Mouse (Mus musculus): ENCODE measurements at regions not wholly inside any gene's neighbourhood (a gene's known extent, or its start where the extent isn't known, plus 50 kb on each side); places are given as distances from the start of the nearest gene placed in this dataset.

- no peaks in the 10 kb centered on the region for H3K36me3 ChIP-seq
- no peaks in the 10 kb centered on the region for H3K4me1 ChIP-seq
- WGBS = 57% methylated on average over 3 of the region's 3 CpGs
- H3K9me3 ChIP-seq = no peaks in the 10 kb centered on the region
- H3K4me3 ChIP-seq = no peak overlapping the region
- no peak for DNase-seq (ENCODE audit: low spot score)
- H3K27ac ChIP-seq = no peak overlapping the region
- no peaks in the 10 kb centered on the region for H3K27me3 ChIP-seq (ENCODE audit: insufficient read depth, poor library complexity, severe bottlenecking)
Measured at GRCm38 (mm10) chr9:84673327-84673726, 639.2 kb upstream of the Gm11114 start.

GRCm38 (mm10) chr9:84678416-84678815 lies 634.2 kb upstream of the Gm11114 start:
- Histone ChIP-seq H3K4me1 (no peaks in the 10 kb centered on the region), H3K36me3 (no peaks in the 10 kb centered on the region)
- WGBS = 88% methylated on average over 1 of the region's 1 CpGs

GRCm38 (mm10) chr9:84718615-84719191 lies 593.9 kb upstream of the Gm11114 start:
- H3K4me3 ChIP-seq = no peak overlapping the region
- 65% methylated on average over 3 of the region's 3 CpGs for WGBS
- no peaks in the 10 kb centered on the region for H3K4me1 ChIP-seq
- H3K27me3 ChIP-seq (ENCODE audit: insufficient read depth, poor library complexity, severe bottlenecking) = no peaks in the 10 kb centered on the region
- H3K36me3 ChIP-seq = no peaks in the 10 kb centered on the region
- no peak overlapping the region for H3K27ac ChIP-seq
- H3K9me3 ChIP-seq = no peaks in the 10 kb centered on the region
- DNase-seq (ENCODE audit: low spot score) = no peak

More at GRCm38 (mm10) chr9:84678416-84678815, 634.2 kb upstream of the Gm11114 start:
- Histone ChIP-seq H3K27ac (no peak overlapping the region), H3K4me3 (no peak overlapping the region), H3K27me3 (ENCODE audit: insufficient read depth, poor library complexity, severe bottlenecking) (no peaks in the 10 kb centered on the region), H3K9me3 (no peaks in the 10 kb centered on the region)
- DNase-seq (ENCODE audit: low spot score) = no peak

DNA sequence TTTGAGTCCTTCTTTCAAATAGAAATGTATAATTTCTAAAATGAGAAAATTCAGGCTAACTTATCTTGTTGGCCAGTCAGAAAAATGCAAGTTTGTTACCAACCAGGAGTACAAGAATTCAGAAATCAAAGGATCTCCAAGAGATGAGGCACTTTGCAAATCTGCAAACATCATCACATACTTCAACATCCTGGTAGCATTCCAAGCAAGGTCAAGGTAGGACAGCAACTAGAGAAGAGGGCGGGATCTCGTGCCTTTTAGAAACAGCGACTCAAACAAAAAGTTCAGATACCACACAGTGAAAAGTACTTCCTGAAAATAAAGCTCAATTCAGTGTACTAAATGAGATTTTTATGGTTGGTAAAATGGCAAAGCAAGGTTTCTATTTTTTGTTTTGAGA lies 593.2 kb upstream of the Gm11114 start:
- no peak for DNase-seq (ENCODE audit: low spot score)
- Histone ChIP-seq H3K27me3 (ENCODE audit: insufficient read depth, poor library complexity, severe bottlenecking) (no peaks in the 10 kb centered on the region), H3K27ac (no peak overlapping the region), H3K36me3 (no peaks in the 10 kb centered on the region), H3K4me1 (no peaks in the 10 kb centered on the region), H3K9me3 (no peaks in the 10 kb centered on the region), H3K4me3 (no peak overlapping the region)
- 77% methylated on average over 3 of the region's 3 CpGs for WGBS

GRCm38 (mm10) chr9:84720454-84720853 lies 592.1 kb upstream of the Gm11114 start:
- Histone ChIP-seq H3K27me3 (ENCODE audit: insufficient read depth, poor library complexity, severe bottlenecking) (no peaks in the 10 kb centered on the region), H3K4me3 (no peak overlapping the region), H3K9me3 (no peaks in the 10 kb centered on the region), H3K27ac (no peak overlapping the region), H3K4me1 (no peaks in the 10 kb centered on the region), H3K36me3 (no peaks in the 10 kb centered on the region)
- 64% methylated on average over 2 of the region's 2 CpGs for WGBS
- DNase-seq (ENCODE audit: low spot score) = no peak

GRCm38 (mm10) chr9:84739266-84739665 lies 573.3 kb upstream of the Gm11114 start:
- Histone ChIP-seq H3K4me3 (no peak overlapping the region), H3K36me3 (no peaks in the 10 kb centered on the region), H3K4me1 (no peaks in the 10 kb centered on the region), H3K27ac (no peak overlapping the region), H3K27me3 (ENCODE audit: insufficient read depth, poor library complexity, severe bottlenecking) (no peaks in the 10 kb centered on the region), H3K9me3 (no peaks in the 10 kb centered on the region)
- DNase-seq (ENCODE audit: low spot score) = no peak
- 60% methylated on average over 2 of the region's 2 CpGs for WGBS

DNA sequence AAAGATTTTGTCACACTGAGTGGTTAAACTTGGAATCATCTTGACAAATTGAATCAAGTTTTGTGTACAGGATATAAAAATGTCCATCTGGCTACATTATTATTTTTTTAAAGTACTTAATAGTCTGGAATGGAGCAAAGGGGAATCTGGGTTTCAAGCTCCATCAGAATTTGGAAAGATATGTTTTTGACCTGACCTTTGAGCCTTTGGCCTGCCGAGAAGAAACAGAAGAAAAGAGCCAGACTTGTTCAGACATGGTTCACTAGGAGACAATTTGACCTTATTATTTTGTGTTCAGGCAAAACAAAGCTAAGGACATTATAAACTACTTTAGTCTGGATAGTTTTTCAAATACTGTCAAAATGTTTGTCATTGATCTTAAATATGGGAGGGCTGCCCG lies 572.2 kb upstream of the Gm11114 start:
- Histone ChIP-seq H3K27ac (no peak overlapping the region), H3K27me3 (ENCODE audit: insufficient read depth, poor library complexity, severe bottlenecking) (no peaks in the 10 kb centered on the region), H3K9me3 (no peaks in the 10 kb centered on the region), H3K36me3 (no peaks in the 10 kb centered on the region), H3K4me1 (no peaks in the 10 kb centered on the region), H3K4me3 (no peak overlapping the region)
- WGBS = 70% methylated on average over 2 of the region's 2 CpGs
- no peak for DNase-seq (ENCODE audit: low spot score)

DNA sequence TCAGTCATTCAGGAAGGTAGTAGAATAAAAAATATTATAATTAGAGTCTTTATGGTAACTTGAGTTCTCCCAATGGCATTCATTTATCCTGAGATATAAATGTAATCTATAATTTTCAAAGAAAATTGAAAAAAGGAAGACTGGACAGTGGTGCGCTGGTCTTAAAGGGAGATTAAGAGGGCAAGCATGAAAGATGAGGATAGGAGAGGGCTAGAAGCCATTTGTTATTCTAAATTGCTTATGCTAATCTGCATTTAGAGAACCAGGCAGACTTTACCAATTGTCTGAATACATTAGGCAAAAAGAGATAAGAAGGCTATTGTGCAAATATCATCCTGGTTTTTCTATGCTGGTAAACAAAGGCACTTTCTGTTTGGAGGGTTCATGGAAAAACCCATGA lies 558.2 kb upstream of the Gm11114 start:
- 83% methylated on average over 1 of the region's 1 CpGs for WGBS
- no peak for DNase-seq (ENCODE audit: low spot score)
- Histone ChIP-seq H3K27me3 (ENCODE audit: insufficient read depth, poor library complexity, severe bottlenecking) (no peaks in the 10 kb centered on the region), H3K9me3 (no peaks in the 10 kb centered on the region), H3K36me3 (no peaks in the 10 kb centered on the region), H3K4me1 (no peaks in the 10 kb centered on the region), H3K27ac (no peak overlapping the region), H3K4me3 (no peak overlapping the region)

- Histone ChIP-seq H3K27ac (no peak overlapping the region), H3K36me3 (no peaks in the 10 kb centered on the region), H3K4me1 (no peaks in the 10 kb centered on the region), H3K27me3 (ENCODE audit: insufficient read depth, poor library complexity, severe bottlenecking) (no peaks in the 10 kb centered on the region), H3K9me3 (no peaks in the 10 kb centered on the region), H3K4me3 (no peak overlapping the region)
- DNase-seq (ENCODE audit: low spot score) = no peak
- 58% methylated on average over 2 of the region's 2 CpGs for WGBS
Measured at GRCm38 (mm10) chr9:84754828-84755227, 557.7 kb upstream of the Gm11114 start.

- 63% methylated on average over 11 of the region's 11 CpGs for WGBS
Measured at GRCm38 (mm10) chr9:84774348-84774747, 538.2 kb upstream of the Gm11114 start.

GRCm38 (mm10) chr9:84775190-84775589 lies 537.4 kb upstream of the Gm11114 start:
- H3K27me3 ChIP-seq (ENCODE audit: insufficient read depth, poor library complexity, severe bottlenecking) = no peaks in the 10 kb centered on the region
- no peak overlapping the region for H3K4me3 ChIP-seq
- H3K27ac ChIP-seq = no peak overlapping the region
- H3K4me1 ChIP-seq = no peaks in the 10 kb centered on the region
- no peak for DNase-seq (ENCODE audit: low spot score)
- WGBS = 33% methylated on average over 2 of the region's 2 CpGs
- H3K36me3 ChIP-seq = no peaks in the 10 kb centered on the region
- no peaks in the 10 kb centered on the region for H3K9me3 ChIP-seq

More at GRCm38 (mm10) chr9:84774348-84774747, 538.2 kb upstream of the Gm11114 start:
- Histone ChIP-seq H3K9me3 (no peaks in the 10 kb centered on the region), H3K36me3 (no peaks in the 10 kb centered on the region), H3K4me1 (no peaks in the 10 kb centered on the region), H3K27me3 (ENCODE audit: insufficient read depth, poor library complexity, severe bottlenecking) (no peaks in the 10 kb centered on the region), H3K27ac (no peak overlapping the region; the same call in 1 of the 2 replicates), H3K4me3 (no peak overlapping the region)
- no peak for DNase-seq (ENCODE audit: low spot score)

DNA sequence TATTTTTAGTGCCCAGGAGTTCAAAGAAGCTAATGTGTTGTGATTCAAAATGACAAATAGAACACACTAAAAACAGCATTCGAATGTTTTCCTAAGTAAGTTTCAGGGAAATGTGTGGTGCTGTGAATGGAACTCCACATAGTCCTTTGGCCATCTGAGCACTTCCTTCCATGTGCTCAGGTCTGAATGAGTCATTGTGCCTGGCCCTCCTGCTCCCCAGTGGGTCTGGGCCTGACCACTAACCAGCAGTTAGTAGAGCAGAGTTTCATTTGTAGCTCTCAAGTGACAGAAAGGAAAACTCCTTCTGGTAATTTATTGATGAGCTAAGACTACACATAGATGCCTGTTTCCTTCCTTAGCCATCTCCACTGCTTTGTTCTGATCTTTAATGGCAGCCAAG lies 533.4 kb upstream of the Gm11114 start:
- Histone ChIP-seq H3K36me3 (no peaks in the 10 kb centered on the region), H3K27ac (no peak overlapping the region), H3K4me3 (no peak overlapping the region), H3K9me3 (no peaks in the 10 kb centered on the region), H3K4me1 (no peaks in the 10 kb centered on the region), H3K27me3 (ENCODE audit: insufficient read depth, poor library complexity, severe bottlenecking) (no peaks in the 10 kb centered on the region)
- 87% methylated on average over 1 of the region's 1 CpGs for WGBS
- DNase-seq (ENCODE audit: low spot score) = no peak

DNA sequence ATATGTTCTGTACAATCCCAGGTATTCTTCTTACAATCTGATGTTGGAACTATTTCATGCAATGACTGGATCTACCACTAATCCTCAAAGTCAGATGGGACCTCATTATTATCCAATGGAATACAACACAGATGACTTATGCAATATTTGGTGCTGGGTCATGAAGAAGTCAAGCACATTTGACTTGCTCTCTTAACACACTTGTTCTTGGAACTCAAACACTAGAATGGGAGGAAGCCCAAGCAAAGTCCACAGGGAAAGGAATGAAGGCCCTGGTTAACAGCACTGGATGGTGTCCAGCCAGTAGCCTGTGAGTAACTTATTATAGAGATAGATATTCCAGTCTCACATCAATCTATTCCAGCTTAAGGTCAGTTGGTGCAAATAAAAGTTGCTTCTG lies 486.8 kb upstream of the Gm11114 start:
- Histone ChIP-seq H3K36me3 (no peaks in the 10 kb centered on the region), H3K27me3 (ENCODE audit: insufficient read depth, poor library complexity, severe bottlenecking) (no peaks in the 10 kb centered on the region), H3K9me3 (no peaks in the 10 kb centered on the region), H3K4me1 (no peaks in the 10 kb centered on the region), H3K27ac (no peak overlapping the region), H3K4me3 (no peak overlapping the region)
- no peak for DNase-seq (ENCODE audit: low spot score)

DNA sequence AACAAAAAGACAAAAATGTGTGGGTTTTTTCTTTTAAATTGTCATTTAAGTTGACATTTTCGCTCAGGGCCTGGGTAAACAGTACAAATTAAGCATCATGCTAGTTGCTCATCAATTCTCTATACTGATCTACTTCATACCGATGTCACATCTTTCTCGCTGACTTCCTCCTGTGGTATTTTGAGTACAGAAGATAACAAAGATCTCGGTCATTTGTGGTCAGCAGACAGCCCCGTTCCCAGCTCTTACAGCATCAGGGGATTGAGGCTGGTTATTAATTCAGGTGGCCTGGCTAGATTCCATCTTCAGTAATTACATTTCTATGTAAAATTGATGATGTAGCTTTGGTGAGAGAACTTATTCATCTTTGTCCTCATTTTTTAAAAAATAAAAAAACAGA lies 483.6 kb upstream of the Gm11114 start:
- no peak overlapping the region for H3K4me3 ChIP-seq
- DNase-seq (ENCODE audit: low spot score) = no peak
- no peaks in the 10 kb centered on the region for H3K9me3 ChIP-seq
- no peaks in the 10 kb centered on the region for H3K36me3 ChIP-seq
- H3K27me3 ChIP-seq (ENCODE audit: insufficient read depth, poor library complexity, severe bottlenecking) = no peaks in the 10 kb centered on the region
- no peaks in the 10 kb centered on the region for H3K4me1 ChIP-seq
- WGBS = 57% methylated on average over 5 of the region's 5 CpGs
- H3K27ac ChIP-seq = no peak overlapping the region

All from heart, embryonic 10.5 days (tissue).